7 mouse cellular contexts compared by ENCODE assay signal in the genomic region with DNA sequence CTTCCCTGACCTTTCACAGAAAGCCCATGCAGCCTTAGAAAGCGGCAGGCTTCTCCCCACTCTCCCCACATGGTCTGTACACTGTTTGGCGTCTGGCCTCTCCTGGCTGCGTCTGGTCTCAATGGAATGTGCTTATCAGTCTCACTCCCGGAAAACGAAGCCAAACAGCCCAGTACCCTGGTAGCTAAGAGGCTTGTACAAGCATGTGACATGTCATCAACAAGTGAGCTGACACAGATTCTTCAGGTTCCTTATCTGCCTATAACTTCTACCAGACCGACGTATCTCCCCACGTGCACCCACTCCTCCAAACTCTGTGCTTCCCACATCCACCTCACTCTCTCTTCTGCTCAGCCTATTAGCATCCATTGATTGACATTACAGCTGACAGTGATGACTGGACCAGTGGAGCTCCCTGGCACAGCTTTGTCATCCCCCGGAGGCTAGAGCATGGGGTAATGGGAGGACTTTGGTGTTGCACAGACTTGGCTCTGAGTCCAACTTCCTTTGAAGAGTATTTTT. TPM values are rescaled to one million over a fixed set of nuclear protein-coding genes. Genes with fewer than 3 reads are reported as not detected.
A peak's percentile ranks its signal among the peaks of the same experiment; 100 is the strongest.
DNase-seq lines count a peak whose midpoint lies in the region; ATAC-seq lines count a peak whose summit lies in the region.

No protein-coding gene starts in this region.

- peak overlapping the region; percentile 54 for H3K4me2 ChIP-seq in heart, embryonic 13.5 days
- H3K4me2 ChIP-seq in forebrain, embryonic 11.5 days (ENCODE audit: low read depth, low read length, severe bottlenecking) = no peak overlapping the region

- peaks cover 19% of the 10 kb centered on the region for H3K4me1 ChIP-seq in embryonic facial prominence, embryonic 10.5 days
- peaks cover 67% of the 10 kb centered on the region for H3K4me1 ChIP-seq in heart, embryonic 13.5 days
- H3K4me1 ChIP-seq in forebrain, embryonic 11.5 days (replicated peaks; ENCODE audit: control insufficient read depth, insufficient read depth, low read length) = 0 out of 2 replicates have a peak, but pooled peaks cover 2% of the 10 kb centered on the region

- 53% methylated on average over 9 of the region's 9 CpGs for WGBS in embryonic facial prominence, embryonic 10.5 days
- WGBS in heart, embryonic 13.5 days = under 1% methylated on average over 9 of the region's 9 CpGs
- 73% methylated on average over 9 of the region's 9 CpGs for WGBS in forebrain, embryonic 11.5 days

- H3K27me3 ChIP-seq in embryonic facial prominence, embryonic 10.5 days (replicated peaks; ENCODE audit: low read depth, poor library complexity, severe bottlenecking) = no peaks in the 10 kb centered on the region
- no peaks in the 10 kb centered on the region for H3K27me3 ChIP-seq in heart, embryonic 13.5 days (replicated peaks)
- H3K27me3 ChIP-seq in forebrain, embryonic 11.5 days (ENCODE audit: control insufficient read depth, insufficient read depth, low read length) = no peaks in the 10 kb centered on the region

- H3K4me3 ChIP-seq in embryonic facial prominence, embryonic 10.5 days = no peak overlapping the region
- peak overlapping the region; percentile 24 for H3K4me3 ChIP-seq in heart, embryonic 13.5 days
- no peak overlapping the region for H3K4me3 ChIP-seq in forebrain, embryonic 11.5 days (ENCODE audit: low read depth, low read length)

- DNase-seq in embryonic facial prominence, embryonic 10.5 days (ENCODE audit: low spot score) = peak; percentile 27
- DNase-seq in kidney, postnatal 36 days = peak; percentile 48 to 65
- peak; percentile 22 for DNase-seq in skeletal muscle tissue, adult 2 months (ENCODE audit: low read depth, low spot score)
- no peak for DNase-seq in right cerebral cortex, adult 2 months (ENCODE audit: low spot score in 2 of 2)
- no peak for DNase-seq in forebrain, embryonic 11.5 days (ENCODE audit: low spot score)
- no peak for DNase-seq in frontal cortex, postnatal 14 days (ENCODE audit: low spot score in 2 of 2)

- 0 out of 2 replicates have a peak overlapping the region, but pooled peaks have one; percentile 4 for H3K27ac ChIP-seq in embryonic facial prominence, embryonic 10.5 days (replicated peaks)
- H3K27ac ChIP-seq in heart, embryonic 13.5 days (replicated peaks) = peak overlapping the region; percentile 94
- H3K27ac ChIP-seq in forebrain, embryonic 11.5 days (ENCODE audit: low read depth, low read length) = no peak overlapping the region

- no peaks in the 10 kb centered on the region for H3K9me3 ChIP-seq in embryonic facial prominence, embryonic 10.5 days
- peaks cover 6% of the 10 kb centered on the region; the same call in 1 of the 2 replicates for H3K9me3 ChIP-seq in heart, embryonic 13.5 days
- no peaks in the 10 kb centered on the region for H3K9me3 ChIP-seq in forebrain, embryonic 11.5 days (ENCODE audit: control insufficient read depth, low read length)

- peak; percentile 83 for ATAC-seq in heart, embryonic 13.5 days (ENCODE audit: extremely low read depth, insufficient number of reproducible peaks, low FRiP score, low TSS enrichment)
- ATAC-seq in forebrain, embryonic 11.5 days (replicated peaks; ENCODE audit: low FRiP score) = no peak

- no peaks in the 10 kb centered on the region for H3K36me3 ChIP-seq in embryonic facial prominence, embryonic 10.5 days (replicated peaks)
- peaks cover 5% of the 10 kb centered on the region; the same call in 1 of the 2 replicates for H3K36me3 ChIP-seq in heart, embryonic 13.5 days
- no peaks in the 10 kb centered on the region for H3K36me3 ChIP-seq in forebrain, embryonic 11.5 days (ENCODE audit: control insufficient read depth, insufficient read depth, low read length)

- peak overlapping the region; percentile 65; the same call in 1 of the 2 replicates for H3K9ac ChIP-seq in heart, embryonic 13.5 days
- H3K9ac ChIP-seq in forebrain, embryonic 11.5 days (ENCODE audit: low read length) = no peak overlapping the region

RNA-seq across cellular contexts. Expression of a gene that starts 22.9 kb away (rescaled TPM):
- 20.2 and 23.5 TPM in 2 replicates for polyA plus RNA-seq in embryonic facial prominence, embryonic 10.5 days (2016; fragmentation: Nextera tagmentation; extraction: Ambion mirVana)
- polyA plus RNA-seq in heart, embryonic 13.5 days (2015; fragmentation: Nextera tagmentation; extraction: Ambion mirVana) = 25.2 and 29.3 TPM in 2 replicates
- 17.9 and 24.9 TPM in 2 replicates for polyA plus RNA-seq in forebrain, embryonic 11.5 days (2014; fragmentation: Nextera tagmentation; extraction: Ambion mirVana)

Comparison
In these comparisons a context has a peak if more than half of its experiments do, and no peak if none do; other contexts are left out.
1. DNase-seq: peak in embryonic facial prominence, embryonic 10.5 days (single experiment), kidney, postnatal 36 days (2 of 2) and skeletal muscle tissue, adult 2 months (single experiment); none in right cerebral cortex, adult 2 months (0 of 2), forebrain, embryonic 11.5 days (single experiment) and frontal cortex, postnatal 14 days (0 of 2).